Mouse (Mus musculus): ENCODE data around the gene Evi2b. TPM values are rescaled to one million over a fixed set of nuclear protein-coding genes. Genes with fewer than 3 reads are reported as not detected.

Gene Evi2b
- total RNA-seq (2021) = under 1 TPM; 0.27 to 0.55 TPM
- long read RNA-seq, experiment 1 = 0 reads
- long read RNA-seq, experiment 2 = 0 reads

- no peak for DNase-seq (ENCODE audit: low spot score)
These were observed at the start of gene Evi2b for GRCm38 (mm10) chr11:79523560-79524309. Gene Evi2b (minus strand): TSS chr11:79523762.

GRCm38 (mm10) chr11:79570319-79570718 lies 46.8 kb upstream of the Evi2b start:
- no peak for DNase-seq (ENCODE audit: low spot score)

- no peak for DNase-seq (ENCODE audit: low spot score)
These were observed 44.8 kb upstream of the Evi2b start for GRCm38 (mm10) chr11:79568197-79568911.

- no peak for DNase-seq (ENCODE audit: low spot score)
These were observed 43.4 kb upstream of the Evi2b start for GRCm38 (mm10) chr11:79566947-79567346.

- DNase-seq (ENCODE audit: low spot score) = no peak
These were observed 39.9 kb upstream of the Evi2b start for GRCm38 (mm10) chr11:79563493-79563892.

- no peak for DNase-seq (ENCODE audit: low spot score)
These were observed 37.0 kb upstream of the Evi2b start for GRCm38 (mm10) chr11:79560536-79560935.

GRCm38 (mm10) chr11:79552622-79553021 lies 29.1 kb upstream of the Evi2b start:
- DNase-seq (ENCODE audit: low spot score) = no peak

GRCm38 (mm10) chr11:79536293-79536692 lies 12.7 kb upstream of the Evi2b start:
- no peak for DNase-seq (ENCODE audit: low spot score)

GRCm38 (mm10) chr11:79535554-79535953 lies 12.0 kb upstream of the Evi2b start:
- DNase-seq (ENCODE audit: low spot score) = no peak

GRCm38 (mm10) chr11:79533950-79534690 lies 10.6 kb upstream of the Evi2b start:
- peak; percentile 46 for DNase-seq (ENCODE audit: low spot score)

GRCm38 (mm10) chr11:79533311-79533710 lies 9.7 kb upstream of the Evi2b start:
- no peak for DNase-seq (ENCODE audit: low spot score)

GRCm38 (mm10) chr11:79531485-79531884 lies 7.9 kb upstream of the Evi2b start:
- DNase-seq (ENCODE audit: low spot score) = no peak

- peak; percentile 50 for DNase-seq (ENCODE audit: low spot score)
These were observed 7.2 kb upstream of the Evi2b start for GRCm38 (mm10) chr11:79530774-79531173.

- DNase-seq (ENCODE audit: low spot score) = peak; percentile 62
These were observed 6.8 kb upstream of the Evi2b start, which contains the start of the genes Evi2 and Evi2a for GRCm38 (mm10) chr11:79530333-79530761. Gene Evi2 (minus strand): TSS chr11:79530589. Gene Evi2a (minus strand): TSS chr11:79530609.

GRCm38 (mm10) chr11:79529736-79530135 lies 6.2 kb upstream of the Evi2b start:
- DNase-seq (ENCODE audit: low spot score) = no peak

GRCm38 (mm10) chr11:79529226-79529625 lies 5.7 kb upstream of the Evi2b start:
- no peak for DNase-seq (ENCODE audit: low spot score)

- no peak for DNase-seq (ENCODE audit: low spot score)
These were observed 5.0 kb upstream of the Evi2b start for GRCm38 (mm10) chr11:79528601-79529000.

GRCm38 (mm10) chr11:79527739-79528384 lies 4.3 kb upstream of the Evi2b start:
- no peak for DNase-seq (ENCODE audit: low spot score)

GRCm38 (mm10) chr11:79527015-79527738 lies 3.6 kb upstream of the Evi2b start:
- DNase-seq (ENCODE audit: low spot score) = peak; percentile 71

- DNase-seq (ENCODE audit: low spot score) = no peak
These were observed 3.0 kb upstream of the Evi2b start for GRCm38 (mm10) chr11:79526549-79526948.

GRCm38 (mm10) chr11:79524310-79524575 lies 681 bp upstream of the Evi2b start:
- no peak for DNase-seq (ENCODE audit: low spot score)
